Mouse (Mus musculus) heart, postnatal 14 days (tissue): ENCODE measurements around the gene Gm6763. TPM values are rescaled to one million over a fixed set of nuclear protein-coding genes. Genes with fewer than 3 reads are reported as not detected.
"Not testable (repeated sequence)": the region's sequence is repeated elsewhere in the genome, so short reads cannot be mapped to it uniquely, and the experiment has no call there.

Experiments used
- DNase-seq, 2 experiments: peaks; one replicate each; pipeline ENCODE4 v3.0.0; 2021 to 2022
- intact Hi-C: fragments of 180-260 bp; cut with DNase I; formaldehyde crosslinking; loops from one replicate; pipeline ENCODE4 v1.15.1; 2025
- long read RNA-seq, 2 experiments: library from polyadenylated mRNA; stranded (forward); transcript quantifications; one replicate each; pipeline ENCODE4 v2.0.0; 2021
- total RNA-seq, 2 experiments: library from RNA; stranded (reverse); gene quantifications; 2 replicates each; pipeline ENCODE4 v1.2.3; 2021

Gene Gm6763
- total RNA-seq: not detected
- long read RNA-seq, experiment 1: 0 reads
- long read RNA-seq, experiment 2: 0 reads

GRCm38 (mm10) chr10:104151197-104151596 lies at the start of gene Gm6763:
Gm6763 (plus strand) TSS chr10:104151497.
- intact Hi-C loops: not testable (repeated sequence)

DNA sequence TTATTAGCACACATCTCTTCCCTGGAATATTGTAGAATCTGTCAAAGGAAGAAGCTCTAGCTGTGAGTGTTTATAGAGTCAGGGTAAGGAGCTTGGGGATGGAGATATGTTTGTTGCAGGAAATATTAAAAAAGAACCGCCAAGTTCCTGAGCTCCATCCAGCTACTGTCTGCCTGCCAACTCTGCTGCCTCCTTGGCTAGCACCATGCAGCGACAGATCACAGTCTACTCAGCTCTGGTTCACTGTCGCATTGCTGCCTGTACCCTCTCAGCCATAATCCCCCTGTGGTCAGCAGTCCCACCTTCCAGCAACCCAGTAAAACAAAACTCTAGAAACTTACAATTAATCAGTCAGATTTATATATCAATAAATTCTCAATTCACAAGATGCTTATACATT lies 41.3 kb upstream of the Gm6763 start:
- intact Hi-C loops: no loop called here

More at GRCm38 (mm10) chr10:104151197-104151596, at the start of gene Gm6763:
- not testable (repeated sequence) for DNase-seq

GRCm38 (mm10) chr10:104118312-104118711 lies 33.0 kb upstream of the Gm6763 start:
- intact Hi-C loops: no loop called here
- DNase-seq: no peak

More for the DNA sequence above, 41.3 kb upstream of the Gm6763 start:
- no peak for DNase-seq

DNA sequence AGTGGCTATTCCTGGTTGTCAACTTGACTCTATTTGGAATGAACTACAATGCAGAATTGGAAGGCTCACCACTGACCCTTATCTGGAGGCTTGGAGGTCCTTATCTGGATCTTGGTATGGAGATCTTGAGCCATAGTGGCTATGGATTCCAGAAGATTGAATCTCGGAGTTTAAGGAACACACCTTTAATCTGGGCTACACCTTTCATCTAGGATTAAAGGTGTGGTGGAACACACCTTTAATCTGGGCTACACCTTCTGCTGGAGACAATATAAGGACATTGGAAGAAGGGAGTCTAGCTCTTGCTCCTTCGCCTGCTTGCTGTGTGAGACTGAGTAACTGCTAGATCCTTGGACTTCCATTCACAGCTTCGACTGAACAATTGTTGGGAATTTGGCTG lies 8.6 kb upstream of the Gm6763 start, which contains the start of gene Gm21293:
Gene Gm21293 (plus strand): TSS at position 301 of the 400 bp plus-strand sequence.
- DNase-seq, intact Hi-C loops: not testable (repeated sequence)

DNA sequence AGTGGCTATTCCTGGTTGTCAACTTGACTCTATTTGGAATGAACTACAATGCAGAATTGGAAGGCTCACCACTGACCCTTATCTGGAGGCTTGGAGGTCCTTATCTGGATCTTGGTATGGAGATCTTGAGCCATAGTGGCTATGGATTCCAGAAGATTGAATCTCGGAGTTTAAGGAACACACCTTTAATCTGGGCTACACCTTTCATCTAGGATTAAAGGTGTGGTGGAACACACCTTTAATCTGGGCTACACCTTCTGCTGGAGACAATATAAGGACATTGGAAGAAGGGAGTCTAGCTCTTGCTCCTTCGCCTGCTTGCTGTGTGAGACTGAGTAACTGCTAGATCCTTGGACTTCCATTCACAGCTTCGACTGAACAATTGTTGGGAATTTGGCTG lies 8.4 kb downstream of the Gm6763 start, which contains the start of gene Gm8764:
Gene Gm8764 (plus strand): TSS at position 301 of the 400 bp plus-strand sequence.
- intact Hi-C loops, DNase-seq: not testable (repeated sequence)

DNA sequence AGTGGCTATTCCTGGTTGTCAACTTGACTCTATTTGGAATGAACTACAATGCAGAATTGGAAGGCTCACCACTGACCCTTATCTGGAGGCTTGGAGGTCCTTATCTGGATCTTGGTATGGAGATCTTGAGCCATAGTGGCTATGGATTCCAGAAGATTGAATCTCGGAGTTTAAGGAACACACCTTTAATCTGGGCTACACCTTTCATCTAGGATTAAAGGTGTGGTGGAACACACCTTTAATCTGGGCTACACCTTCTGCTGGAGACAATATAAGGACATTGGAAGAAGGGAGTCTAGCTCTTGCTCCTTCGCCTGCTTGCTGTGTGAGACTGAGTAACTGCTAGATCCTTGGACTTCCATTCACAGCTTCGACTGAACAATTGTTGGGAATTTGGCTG lies 16.9 kb downstream of the Gm6763 start, which contains the start of gene Gm21304:
Gene Gm21304 (plus strand): TSS at position 301 of the 400 bp plus-strand sequence.
- intact Hi-C loops, DNase-seq: not testable (repeated sequence)

- intact Hi-C loops, DNase-seq: not testable (repeated sequence)
Measured at GRCm38 (mm10) chr10:104176724-104177123, 25.4 kb downstream of the Gm6763 start, which contains the start of gene Gm21312. Gm21312 (plus strand) TSS chr10:104177024.

GRCm38 (mm10) chr10:104185233-104185632 lies 33.9 kb downstream of the Gm6763 start, which contains the start of gene Gm20765:
Gm20765 (plus strand) TSS chr10:104185533.
- intact Hi-C loops, DNase-seq: not testable (repeated sequence)

GRCm38 (mm10) chr10:104193742-104194141 lies 42.4 kb downstream of the Gm6763 start, which contains the start of gene Gm4340:
Gm4340 (plus strand) TSS chr10:104194042.
- intact Hi-C loops, DNase-seq: not testable (repeated sequence)

Other genes starting within 250 kb of the Gm6763 start
- not detected for gene Gm21293, start 8.5 kb upstream of the Gm6763 start, total RNA-seq
- not detected for gene Gm8764, start 8.5 kb downstream of the Gm6763 start, total RNA-seq
- gene Gm21304, start 17.0 kb downstream of the Gm6763 start, total RNA-seq: not detected
- gene Gm21312, start 25.5 kb downstream of the Gm6763 start, total RNA-seq: not detected
- gene Gm20765, start 34.0 kb downstream of the Gm6763 start, total RNA-seq: not detected
- gene Gm4340, start 42.5 kb downstream of the Gm6763 start, total RNA-seq: not detected